Mouse (Mus musculus) forebrain, embryonic 12.5 days (tissue): ENCODE data around the gene Ccdc82. TPM values are rescaled to one million over a fixed set of nuclear protein-coding genes. Genes with fewer than 3 reads are reported as not detected.

Source experiments
- ATAC-seq: fragments of 200-750 bp; cut with Nextera tagmentation; 2 replicates; pipeline ENCODE4 v1.8.0; 2017; ENCODE audit warnings: moderate TSS enrichment; ENCODE audit not compliant: low FRiP score
- H3K27ac ChIP-seq: fragments of 300-500 bp; sonication (generic); 2 replicates; pipeline ENCODE4 v1.5.1; 2016; ENCODE audit warnings: mild to moderate bottlenecking
- H3K27me3 ChIP-seq: fragments of 300-500 bp; sonication (generic); 2 replicates; pipeline ENCODE4 v1.6.1; 2016; ENCODE audit warnings: mild to moderate bottlenecking
- H3K36me3 ChIP-seq: fragments of 300-500 bp; sonication (generic); replicated peaks from 2 replicates; pipeline ENCODE4 v1.6.1; 2016; ENCODE audit warnings: mild to moderate bottlenecking
- H3K4me1 ChIP-seq: fragments of 300-500 bp; sonication (generic); 2 replicates; pipeline ENCODE4 v1.6.1; 2016
- H3K4me2 ChIP-seq: fragments of 300-500 bp; sonication (generic); 2 replicates; pipeline ENCODE4 v1.6.1; 2016; ENCODE audit warnings: mild to moderate bottlenecking, moderate library complexity
- H3K4me3 ChIP-seq: fragments of 300-500 bp; sonication (generic); replicated peaks from 2 replicates; pipeline ENCODE4 v1.5.1; 2016; ENCODE audit warnings: mild to moderate bottlenecking
- H3K9ac ChIP-seq: fragments of 300-500 bp; sonication (generic); 2 replicates; pipeline ENCODE4 v1.6.1; 2016; ENCODE audit warnings: mild to moderate bottlenecking
- H3K9me3 ChIP-seq: fragments of 300-500 bp; sonication (generic); 2 replicates; pipeline ENCODE4 v1.6.1; 2016
- WGBS: fragments of 180-500 bp; shearing (Covaris S2); methylation state at CpG from one replicate; pipeline ENCODE4 v1.1.7; 2016; 5-methylcytosine and 5-hydroxymethylcytosine counted together
- polyA plus RNA-seq: library from polyadenylated mRNA; unstranded; fragments of >200 nt; fragmentation: Nextera tagmentation; extraction: Ambion mirVana; gene quantifications from 2 replicates; pipeline ENCODE4 v1.2.1, GENCODE M21; 2016

The Ccdc82 gene
- polyA plus RNA-seq, 1 experiment from 2014 or later, result 16.0 TPM

DNA sequence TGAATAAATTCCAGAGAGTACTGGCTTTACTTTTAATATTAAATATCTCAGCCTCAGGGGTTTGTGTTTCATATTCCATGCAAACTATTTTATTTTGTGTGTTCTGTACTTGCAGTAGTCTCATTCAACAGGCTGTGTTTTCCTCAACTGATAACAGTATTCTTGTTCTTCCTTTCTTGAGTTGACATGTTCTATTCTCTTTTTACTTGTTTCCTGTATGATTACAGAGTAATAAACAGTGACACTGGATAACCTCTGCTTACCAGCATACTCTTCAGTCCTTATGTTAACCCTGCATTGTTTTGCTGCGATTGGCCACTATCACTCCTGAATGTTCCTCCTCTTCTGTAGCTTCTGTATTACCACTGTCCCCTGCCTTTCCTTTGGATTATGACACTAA, 10.0 kb downstream of the Ccdc82 start:
- Histone ChIP-seq H3K4me2 (no peak overlapping the region), H3K36me3 (no peaks in the 10 kb centered on the region), H3K9ac (no peak overlapping the region), H3K27ac (no peak overlapping the region), H3K27me3 (no peaks in the 10 kb centered on the region), H3K4me3 (no peak overlapping the region), H3K9me3 (no peaks in the 10 kb centered on the region), H3K4me1 (no peaks in the 10 kb centered on the region)
- ATAC-seq, result no peak
- 91% methylated on average over 1 of the region's 1 CpGs for WGBS

DNA sequence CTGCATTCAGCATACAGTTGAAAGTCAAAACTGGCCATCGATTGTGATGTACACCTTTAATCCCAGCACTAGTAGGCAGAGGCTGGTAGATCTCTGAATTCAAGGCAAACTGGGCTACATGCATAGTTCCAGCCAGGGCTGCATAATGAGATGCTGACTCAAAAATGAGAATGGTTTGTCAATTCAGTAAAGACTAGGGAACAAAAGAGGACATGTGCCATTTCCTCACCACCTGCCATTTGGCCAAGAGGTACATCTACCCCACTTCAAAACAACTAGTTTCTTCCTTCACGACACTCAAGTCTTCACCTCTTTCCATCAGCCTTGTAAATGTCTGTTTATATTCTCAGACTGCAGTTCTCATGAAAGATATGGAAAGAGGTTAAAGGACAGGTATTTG, 11.4 kb downstream of the Ccdc82 start:
- H3K4me1 ChIP-seq, result no peaks in the 10 kb centered on the region
- H3K9ac ChIP-seq, result no peak overlapping the region
- H3K27me3 ChIP-seq, result no peaks in the 10 kb centered on the region
- no peaks in the 10 kb centered on the region for H3K9me3 ChIP-seq
- no peak overlapping the region for H3K27ac ChIP-seq
- no peaks in the 10 kb centered on the region for H3K36me3 ChIP-seq
- H3K4me2 ChIP-seq, result no peak overlapping the region
- ATAC-seq, result no peak
- WGBS, result 94% methylated on average over 2 of the region's 2 CpGs
- H3K4me3 ChIP-seq, result no peak overlapping the region

GRCm38 (mm10) chr9:13260980-13261379, 14.2 kb downstream of the Ccdc82 start:
- Histone ChIP-seq H3K4me1 (no peaks in the 10 kb centered on the region), H3K36me3 (no peaks in the 10 kb centered on the region), H3K27me3 (no peaks in the 10 kb centered on the region), H3K4me3 (no peak overlapping the region), H3K9ac (no peak overlapping the region), H3K4me2 (no peak overlapping the region), H3K9me3 (no peaks in the 10 kb centered on the region), H3K27ac (no peak overlapping the region)
- WGBS, result 85% methylated on average over 3 of the region's 3 CpGs
- no peak for ATAC-seq

DNA sequence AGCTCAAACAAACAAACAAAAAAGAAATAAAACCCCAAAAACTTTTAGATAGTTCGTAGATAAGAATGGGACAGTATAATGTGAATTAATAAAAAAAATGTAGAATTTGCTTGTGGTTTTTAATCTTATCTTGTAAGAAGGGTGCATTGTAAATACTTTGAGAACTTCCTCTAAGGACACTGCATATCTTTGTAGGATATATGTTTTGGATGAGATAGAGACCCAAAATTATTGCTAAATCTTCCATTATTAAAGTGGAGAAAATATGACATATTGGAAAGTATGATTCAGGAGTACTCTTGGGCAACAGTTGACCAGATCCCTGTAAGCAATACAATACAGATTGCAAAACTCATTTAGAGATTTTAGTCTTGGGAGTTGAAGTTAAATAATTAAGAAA, 26.5 kb downstream of the Ccdc82 start:
- 93% methylated on average over 1 of the region's 1 CpGs for WGBS
- no peak overlapping the region for H3K9ac ChIP-seq
- no peak overlapping the region for H3K27ac ChIP-seq
- H3K27me3 ChIP-seq, result no peaks in the 10 kb centered on the region
- no peak overlapping the region for H3K4me2 ChIP-seq
- H3K4me3 ChIP-seq, result no peak overlapping the region
- H3K4me1 ChIP-seq, result no peaks in the 10 kb centered on the region
- no peak for ATAC-seq
- no peaks in the 10 kb centered on the region for H3K9me3 ChIP-seq
- no peaks in the 10 kb centered on the region for H3K36me3 ChIP-seq

- Histone ChIP-seq H3K27me3 (no peaks in the 10 kb centered on the region), H3K36me3 (no peaks in the 10 kb centered on the region), H3K27ac (no peak overlapping the region), H3K9me3 (no peaks in the 10 kb centered on the region), H3K9ac (no peak overlapping the region), H3K4me2 (no peak overlapping the region), H3K4me3 (no peak overlapping the region), H3K4me1 (no peaks in the 10 kb centered on the region)
- WGBS, result 70% methylated on average over 2 of the region's 2 CpGs
- no peak for ATAC-seq
These were observed 40.7 kb downstream of the Ccdc82 start for GRCm38 (mm10) chr9:13287482-13287881.

DNA sequence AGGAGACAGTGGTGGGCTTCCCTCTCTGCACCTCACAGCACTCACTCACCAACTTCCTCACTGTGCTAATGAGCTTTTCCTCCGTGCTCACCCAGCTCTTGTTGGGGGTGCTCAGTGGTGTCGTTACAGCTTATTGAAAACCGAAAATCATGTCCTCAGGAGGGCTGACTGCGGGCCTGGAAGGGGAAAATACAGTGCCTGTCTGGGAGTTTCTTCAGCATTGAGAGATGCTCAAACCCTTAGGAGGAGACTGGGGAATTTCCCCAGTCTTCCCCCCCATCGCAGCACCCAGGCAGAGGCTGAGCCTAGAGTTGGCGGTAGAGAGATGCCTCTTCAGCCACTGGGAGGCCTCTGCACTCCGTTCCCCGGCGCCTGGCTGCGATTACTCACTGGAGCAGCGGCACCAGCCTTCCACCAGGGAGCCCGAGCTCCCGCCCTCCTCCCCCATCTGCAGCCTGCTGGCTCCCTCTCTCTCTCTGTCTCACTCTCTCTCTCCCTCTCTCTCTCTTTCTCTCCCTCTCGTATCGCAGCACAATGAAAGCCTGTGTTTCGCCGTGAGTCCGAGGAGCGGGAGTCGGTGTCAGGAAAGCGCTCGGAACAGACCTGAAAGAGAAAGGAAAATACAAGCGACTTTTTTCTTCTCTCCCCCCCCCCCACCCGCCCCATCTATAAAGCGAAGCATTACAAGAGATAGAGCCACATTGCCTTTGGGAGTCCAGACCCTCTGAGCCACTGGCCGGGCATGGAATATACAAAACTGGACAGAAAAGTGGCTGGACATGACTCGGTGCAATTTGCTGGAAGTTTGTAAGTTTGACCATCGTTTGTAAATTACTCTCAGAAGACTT, 49.7 kb downstream of the Ccdc82 start:
- peak; percentile 92 for ATAC-seq
- H3K27me3 ChIP-seq, result peaks cover 8% of the 10 kb centered on the region; the same call in 1 of the 2 replicates
- peak overlapping the region; percentile 50 for H3K4me3 ChIP-seq
- H3K27ac ChIP-seq, result peak overlapping the region; percentile 86
- 0% methylated on average over 28 of the region's 28 CpGs for WGBS
- H3K4me1 ChIP-seq, result peaks cover 39% of the 10 kb centered on the region
- peak overlapping the region; percentile 53 for H3K9ac ChIP-seq
- no peaks in the 10 kb centered on the region for H3K9me3 ChIP-seq
- H3K36me3 ChIP-seq, result no peaks in the 10 kb centered on the region
- H3K4me2 ChIP-seq, result peak overlapping the region; percentile 71

DNA sequence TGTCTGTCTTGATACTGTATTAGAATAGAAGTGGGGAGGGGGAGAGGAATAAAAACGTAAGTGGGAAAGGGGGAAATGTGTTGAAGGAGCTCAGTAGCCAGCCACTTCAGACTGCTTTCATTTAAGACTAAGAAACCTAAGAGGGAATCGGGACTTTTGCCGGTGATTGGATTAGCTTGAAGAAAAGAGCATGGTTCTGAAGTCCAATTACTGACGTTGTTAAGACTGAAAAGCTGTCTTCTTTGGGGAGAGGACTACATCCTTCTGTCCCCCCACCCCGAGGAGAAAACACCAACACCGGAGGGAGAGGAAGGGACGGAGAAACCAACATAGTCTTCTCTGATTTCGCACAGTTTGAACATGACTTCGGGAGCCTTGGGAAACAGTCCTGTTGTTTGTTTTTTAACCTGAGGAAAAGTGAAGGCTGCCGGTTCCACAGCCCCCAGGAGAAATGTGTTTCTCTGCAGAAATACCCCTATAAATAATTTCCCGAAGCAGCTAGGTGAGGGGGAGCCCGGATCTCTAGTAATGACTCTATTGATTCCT, 50.4 kb downstream of the Ccdc82 start:
- peak overlapping the region; percentile 71 for H3K4me2 ChIP-seq
- WGBS, result under 1% methylated on average over 12 of the region's 12 CpGs
- peaks cover 46% of the 10 kb centered on the region for H3K4me1 ChIP-seq
- no peaks in the 10 kb centered on the region for H3K9me3 ChIP-seq
- no peaks in the 10 kb centered on the region for H3K36me3 ChIP-seq
- peak overlapping the region; percentile 86 for H3K27ac ChIP-seq
- ATAC-seq, result peak; percentile 3; the same call in 1 of the 2 replicates
- peak overlapping the region; percentile 53 for H3K9ac ChIP-seq
- peak overlapping the region; percentile 50 for H3K4me3 ChIP-seq
- H3K27me3 ChIP-seq, result peaks cover 8% of the 10 kb centered on the region; the same call in 1 of the 2 replicates

DNA sequence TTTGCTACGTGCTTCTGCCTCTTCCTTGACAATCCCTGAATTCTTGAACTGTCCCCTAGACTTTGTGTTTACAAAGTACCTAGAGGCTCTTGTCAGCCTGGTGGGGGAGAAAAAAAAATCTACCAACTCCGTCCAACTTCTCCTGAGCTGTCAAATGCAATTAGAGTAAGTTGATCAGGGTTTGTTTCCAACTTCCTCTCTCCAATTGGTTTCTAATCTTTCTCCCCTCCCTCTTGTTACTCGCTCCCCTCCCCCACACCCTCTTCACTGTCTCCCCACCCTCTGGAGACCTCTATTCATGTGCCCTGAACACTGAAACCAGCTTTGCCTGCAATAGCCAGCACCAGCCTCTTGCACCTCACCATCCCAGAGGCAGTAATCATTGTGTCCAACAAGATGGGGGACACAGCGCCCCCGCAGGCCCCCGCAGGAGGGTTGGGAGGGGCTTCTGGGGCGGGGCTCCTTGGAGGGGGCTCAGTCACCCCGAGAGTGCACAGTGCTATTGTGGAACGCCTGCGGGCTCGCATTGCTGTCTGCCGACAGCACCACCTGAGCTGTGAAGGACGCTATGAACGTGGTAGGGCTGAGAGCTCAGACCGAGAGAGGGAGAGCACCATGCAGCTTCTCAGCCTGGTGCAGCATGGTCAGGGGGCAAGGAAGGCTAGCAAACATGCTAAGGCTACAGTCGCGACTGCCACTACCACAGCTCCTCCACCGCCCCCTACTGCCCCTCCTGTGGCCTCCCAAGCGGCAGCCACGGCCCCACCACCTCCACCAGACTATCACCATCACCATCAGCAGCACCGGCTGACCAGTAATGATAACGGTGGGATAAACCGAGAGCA, 51.1 kb downstream of the Ccdc82 start, which contains the start of gene Maml2:
Maml2 (plus strand) TSS at position 290 of the 845 bp plus-strand sequence.
- no peaks in the 10 kb centered on the region for H3K9me3 ChIP-seq
- peak within 1 kb of the TSS; percentile 53 for H3K9ac ChIP-seq
- H3K4me3 ChIP-seq, result peak within 1 kb of the TSS; percentile 50
- peaks cover 8% of the 10 kb centered on the region; the same call in 1 of the 2 replicates for H3K27me3 ChIP-seq
- H3K4me2 ChIP-seq, result peak within 1 kb of the TSS; percentile 71
- peak within 1 kb of the TSS; percentile 86 for H3K27ac ChIP-seq
- no peaks in the 10 kb centered on the region for H3K36me3 ChIP-seq
- peaks cover 52% of the 10 kb centered on the region for H3K4me1 ChIP-seq
- under 1% methylated on average over 23 of the region's 23 CpGs for WGBS
- ATAC-seq, result peak; percentile 78

GRCm38 (mm10) chr9:13298513-13298878, 51.7 kb downstream of the Ccdc82 start:
- ATAC-seq, result no peak
- Histone ChIP-seq H3K36me3 (no peaks in the 10 kb centered on the region), H3K9ac (peak overlapping the region; percentile 53), H3K4me1 (peaks cover 58% of the 10 kb centered on the region), H3K9me3 (no peaks in the 10 kb centered on the region), H3K4me2 (peak overlapping the region; percentile 71), H3K27ac (peak overlapping the region; percentile 54), H3K4me3 (peak overlapping the region; percentile 50), H3K27me3 (peaks cover 8% of the 10 kb centered on the region; the same call in 1 of the 2 replicates)
- 22% methylated on average over 9 of the region's 9 CpGs for WGBS

- no peaks in the 10 kb centered on the region for H3K36me3 ChIP-seq
- H3K4me1 ChIP-seq, result peaks cover 65% of the 10 kb centered on the region
- 87% methylated on average over 6 of the region's 6 CpGs for WGBS
- no peak for ATAC-seq
- H3K4me3 ChIP-seq, result peak overlapping the region; percentile 50; the same call in 1 of the 2 replicates
- peaks cover 8% of the 10 kb centered on the region; the same call in 1 of the 2 replicates for H3K27me3 ChIP-seq
- peak overlapping the region; percentile 53 for H3K9ac ChIP-seq
- no peaks in the 10 kb centered on the region for H3K9me3 ChIP-seq
- H3K27ac ChIP-seq, result no peak overlapping the region
- peak overlapping the region; percentile 71 for H3K4me2 ChIP-seq
These were observed 52.4 kb downstream of the Ccdc82 start for GRCm38 (mm10) chr9:13299190-13299589.

- H3K36me3 ChIP-seq, result no peaks in the 10 kb centered on the region
- H3K4me1 ChIP-seq, result peaks cover 71% of the 10 kb centered on the region
- peak overlapping the region; percentile 71 for H3K4me2 ChIP-seq
- WGBS, result 56% methylated on average over 3 of the region's 3 CpGs
- H3K9me3 ChIP-seq, result no peaks in the 10 kb centered on the region
- 0 out of 2 replicates have a peak overlapping the region, but pooled peaks have one; percentile 17 for H3K9ac ChIP-seq
- no peak for ATAC-seq
- H3K4me3 ChIP-seq, result 0 out of 2 replicates have a peak overlapping the region, but pooled peaks have one; percentile 0
- no peak overlapping the region for H3K27ac ChIP-seq
- H3K27me3 ChIP-seq, result peaks cover 8% of the 10 kb centered on the region; the same call in 1 of the 2 replicates
These were observed 53.3 kb downstream of the Ccdc82 start for GRCm38 (mm10) chr9:13300041-13300441.
